Mouse (Mus musculus): ENCODE results near the gene Jsrp1.

DNA sequence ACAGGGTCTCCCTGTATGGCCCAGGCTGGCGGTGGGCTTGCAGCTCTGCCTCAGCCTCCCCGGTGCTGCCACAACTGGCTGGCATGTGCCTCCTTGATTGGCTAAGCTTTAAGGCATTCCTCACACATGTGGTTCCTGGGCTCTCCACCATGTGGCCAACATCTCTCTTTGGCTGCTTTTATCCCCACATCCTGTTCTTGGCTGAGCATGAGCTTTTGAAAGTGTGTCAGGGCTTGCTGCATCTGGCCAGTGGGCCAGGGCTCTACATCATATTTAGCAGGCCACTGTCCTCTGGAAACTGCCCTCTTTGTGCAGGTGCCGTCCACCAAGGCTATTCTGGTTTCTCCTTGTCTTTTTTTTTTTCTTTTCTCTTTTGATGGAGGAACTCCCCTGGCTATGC is 43.0 kb upstream of the Jsrp1 start:
- TF ChIP-seq CTCF (IDR thresholded peaks at IDR 0.05; ENCODE audit: low read depth) (peak; percentile 43), EP300 (IDR thresholded peaks at IDR 0.05; ENCODE audit: low read depth) (0 out of 2 replicates have a peak, but pooled peaks have one; percentile 28)

Data from liver, postnatal 0 days (tissue).